Mouse (Mus musculus) hindbrain, embryonic 16.5 days (tissue): ENCODE measurements around the gene Ajm1. TPM values are rescaled to one million over a fixed set of nuclear protein-coding genes. Genes with fewer than 3 reads are reported as not detected.

Source experiments
- polyA plus RNA-seq: library from polyadenylated mRNA; unstranded; fragments of >200 nt; fragmentation: Nextera tagmentation; extraction: Ambion mirVana; gene quantifications from 2 replicates; pipeline ENCODE4 v1.2.1, GENCODE M21; 2015

Ajm1 gene
- polyA plus RNA-seq, 1 experiment from 2014 or later: 15.1 TPM

Other genes with a start within 250 kb of the Ajm1 start
- gene Man1b1, start 249.4 kb downstream of the Ajm1 start, polyA plus RNA-seq: 41.6 and 48.3 TPM in 2 replicates
- gene Dpp7, start 225.4 kb downstream of the Ajm1 start, polyA plus RNA-seq: 26.4 and 27.8 TPM in 2 replicates
- 8.8 and 10.9 TPM in 2 replicates for gene Uap1l1, start 216.1 kb downstream of the Ajm1 start, polyA plus RNA-seq
- 15.7 and 17.2 TPM in 2 replicates for gene Sapcd2, start 209.4 kb downstream of the Ajm1 start, polyA plus RNA-seq
- 6.7 and 7.4 TPM in 2 replicates for gene Entpd2, start 185.9 kb downstream of the Ajm1 start, polyA plus RNA-seq
- 481 and 505 TPM in 2 replicates for gene Npdc1, start 182.4 kb downstream of the Ajm1 start, polyA plus RNA-seq
- 0.19 and 0.23 TPM in 2 replicates for gene Fut7, start 158.5 kb downstream of the Ajm1 start, polyA plus RNA-seq
- 13.5 and 15.5 TPM in 2 replicates for gene Abca2, start 153.1 kb downstream of the Ajm1 start, polyA plus RNA-seq
- gene Clic3, start 124.9 kb downstream of the Ajm1 start, polyA plus RNA-seq: 3.4 and 4.1 TPM in 2 replicates
- gene Paxx, start 120.7 kb downstream of the Ajm1 start, polyA plus RNA-seq: 117 and 134 TPM in 2 replicates
- gene Ptgds, start 111.7 kb downstream of the Ajm1 start, polyA plus RNA-seq: 904 and 1,173 TPM in 2 replicates
- gene Lcn12, start 87.8 kb downstream of the Ajm1 start, polyA plus RNA-seq: not detected in 2 replicates
- 136 and 153 TPM in 2 replicates for gene Fbxw5, start 81.0 kb downstream of the Ajm1 start, polyA plus RNA-seq
- gene C8g, start 80.0 kb downstream of the Ajm1 start, polyA plus RNA-seq: 6.1 and 6.6 TPM in 2 replicates
- 16.8 and 17.8 TPM in 2 replicates for gene Traf2, start 34.8 kb downstream of the Ajm1 start, polyA plus RNA-seq
- 384 and 413 TPM in 2 replicates for gene Edf1, start 23.9 kb downstream of the Ajm1 start, polyA plus RNA-seq
- gene Mamdc4, start 6.9 kb downstream of the Ajm1 start, polyA plus RNA-seq: 1.8 and 3.7 TPM in 2 replicates
- 164 and 178 TPM in 2 replicates for gene Phpt1, start 6.5 kb downstream of the Ajm1 start, polyA plus RNA-seq
- 65.3 and 71.8 TPM in 2 replicates for gene Rabl6, start 26.8 kb upstream of the Ajm1 start, polyA plus RNA-seq
- gene Ccdc183, start 35.9 kb upstream of the Ajm1 start, polyA plus RNA-seq: 0.13 and 0.34 TPM in 2 replicates
- 54.6 and 66.8 TPM in 2 replicates for gene Tmem141, start 40.2 kb upstream of the Ajm1 start, polyA plus RNA-seq
- 4.6 and 4.8 TPM in 2 replicates for gene Fcna, start 46.3 kb upstream of the Ajm1 start, polyA plus RNA-seq
- not detected in 2 replicates for gene Lcn8, start 71.4 kb upstream of the Ajm1 start, polyA plus RNA-seq
- gene Lcn5, start 76.2 kb upstream of the Ajm1 start, polyA plus RNA-seq: not detected in 2 replicates
- not detected in 2 replicates for gene Lcn6, start 95.0 kb upstream of the Ajm1 start, polyA plus RNA-seq
- gene Lcn10, start 101.0 kb upstream of the Ajm1 start, polyA plus RNA-seq: not detected in 2 replicates
- gene Obp2a, start 118.3 kb upstream of the Ajm1 start, polyA plus RNA-seq: not detected in 2 replicates
- 164 and 182 TPM in 2 replicates for gene Bmyc, start 125.0 kb upstream of the Ajm1 start, polyA plus RNA-seq
- not detected in 2 replicates for gene Obp2b, start 155.3 kb upstream of the Ajm1 start, polyA plus RNA-seq
- gene Lcn3, start 183.8 kb upstream of the Ajm1 start, polyA plus RNA-seq: not detected in 2 replicates
- not detected in 2 replicates for gene Lcn11, start 195.3 kb upstream of the Ajm1 start, polyA plus RNA-seq
- not detected in 2 replicates for gene Gm13539, start 200.5 kb upstream of the Ajm1 start, polyA plus RNA-seq
- gene Glt6d1, start 234.1 kb upstream of the Ajm1 start, polyA plus RNA-seq: not detected in 2 replicates
- gene Lcn9, start 241.4 kb upstream of the Ajm1 start, polyA plus RNA-seq: not detected in 2 replicates